25 mouse cellular contexts compared by ENCODE assay signal in the genomic region with DNA sequence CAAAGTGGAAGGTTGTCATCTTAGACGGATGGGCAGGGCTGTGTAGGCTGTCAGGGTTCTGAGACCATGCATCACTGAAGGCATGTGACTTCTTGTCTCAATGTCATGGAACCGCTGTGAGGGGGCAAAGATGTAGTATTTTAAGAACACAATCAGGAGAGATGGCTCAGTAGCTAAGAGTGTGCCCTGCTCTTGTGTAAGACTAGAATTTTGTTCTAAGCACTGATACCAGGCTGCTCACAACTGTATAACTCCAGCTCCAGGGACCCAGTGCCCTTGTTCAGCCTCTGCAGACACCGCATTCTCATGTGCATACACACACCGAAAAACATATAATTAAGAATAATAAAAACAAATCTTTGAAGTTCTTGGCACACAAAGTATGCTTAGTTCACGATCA. TPM values are rescaled to one million over a fixed set of nuclear protein-coding genes. Genes with fewer than 3 reads are reported as not detected.
A peak's percentile ranks its signal among the peaks of the same experiment; 100 is the strongest.
DNase-seq lines count a peak whose midpoint lies in the region; ATAC-seq lines count a peak whose summit lies in the region.
"Had no signal": no experiment of that assay in that cellular context is flagged by ENCODE, and none has a peak within 500 bp of the region (broad histone marks: within the 10 kb centered on the region; RNA-seq: fewer than 3 reads in every experiment).

No protein-coding gene starts in this region.

- no peaks in the 10 kb centered on the region for H3K9me3 ChIP-seq in embryonic facial prominence, embryonic 13.5 days
- peaks cover 4% of the 10 kb centered on the region; the same call in 1 of the 2 replicates for H3K9me3 ChIP-seq in embryonic facial prominence, embryonic 10.5 days
- H3K9me3 ChIP-seq in heart, embryonic 16.5 days (replicated peaks; ENCODE audit: control insufficient read depth, low read length), result peaks cover 3% of the 10 kb centered on the region; the same call in 1 of the 2 replicates
- no peaks in the 10 kb centered on the region for H3K9me3 ChIP-seq in midbrain, embryonic 15.5 days
- peaks cover 4% of the 10 kb centered on the region; the same call in 1 of the 2 replicates for H3K9me3 ChIP-seq in midbrain, embryonic 10.5 days (replicated peaks)
- H3K9me3 ChIP-seq: liver, embryonic 12.5 days; midbrain, embryonic 12.5 days had no signal

- no peak overlapping the region for H3K4me2 ChIP-seq in embryonic facial prominence, embryonic 13.5 days
- H3K4me2 ChIP-seq in heart, embryonic 16.5 days (ENCODE audit: low read depth, low read length), result no peak overlapping the region
- H3K4me2 ChIP-seq in midbrain, embryonic 15.5 days, result no peak overlapping the region
- H3K4me2 ChIP-seq: heart, embryonic 12.5 days; liver, embryonic 12.5 days; midbrain, embryonic 12.5 days had no signal

- no peaks in the 10 kb centered on the region for H3K36me3 ChIP-seq in embryonic facial prominence, embryonic 13.5 days
- H3K36me3 ChIP-seq in embryonic facial prominence, embryonic 10.5 days (replicated peaks), result no peaks in the 10 kb centered on the region
- H3K36me3 ChIP-seq in heart, embryonic 16.5 days (ENCODE audit: control insufficient read depth, insufficient read depth), result no peaks in the 10 kb centered on the region
- no peaks in the 10 kb centered on the region for H3K36me3 ChIP-seq in midbrain, embryonic 15.5 days (replicated peaks)
- H3K36me3 ChIP-seq in midbrain, embryonic 10.5 days, result no peaks in the 10 kb centered on the region
- H3K36me3 ChIP-seq: heart, embryonic 12.5 days; liver, embryonic 12.5 days; midbrain, embryonic 12.5 days had no signal

- H3K9ac ChIP-seq in embryonic facial prominence, embryonic 13.5 days, result no peak overlapping the region
- H3K9ac ChIP-seq in heart, embryonic 16.5 days (ENCODE audit: low read length), result no peak overlapping the region
- no peak overlapping the region for H3K9ac ChIP-seq in midbrain, embryonic 15.5 days
- H3K9ac ChIP-seq: heart, embryonic 12.5 days; liver, embryonic 12.5 days; liver, postnatal 0 days; midbrain, embryonic 12.5 days had no signal

- WGBS in embryonic facial prominence, embryonic 13.5 days, result 72% methylated on average over 5 of the region's 5 CpGs
- WGBS in embryonic facial prominence, embryonic 10.5 days, result 88% methylated on average over 5 of the region's 5 CpGs
- 72% methylated on average over 5 of the region's 5 CpGs for WGBS in heart, embryonic 16.5 days
- WGBS in midbrain, embryonic 15.5 days, result 84% methylated on average over 5 of the region's 5 CpGs
- 88% methylated on average over 5 of the region's 5 CpGs for WGBS in midbrain, embryonic 10.5 days

- no peaks in the 10 kb centered on the region for H3K27me3 ChIP-seq in embryonic facial prominence, embryonic 13.5 days
- H3K27me3 ChIP-seq in embryonic facial prominence, embryonic 10.5 days (replicated peaks; ENCODE audit: low read depth, poor library complexity, severe bottlenecking), result no peaks in the 10 kb centered on the region
- no peaks in the 10 kb centered on the region for H3K27me3 ChIP-seq in heart, embryonic 16.5 days (ENCODE audit: control insufficient read depth, insufficient read depth, low read length)
- no peaks in the 10 kb centered on the region for H3K27me3 ChIP-seq in midbrain, embryonic 15.5 days (replicated peaks)
- H3K27me3 ChIP-seq in midbrain, embryonic 10.5 days (ENCODE audit: low read depth, poor library complexity, severe bottlenecking), result no peaks in the 10 kb centered on the region
- H3K27me3 ChIP-seq: heart, embryonic 12.5 days; liver, embryonic 12.5 days; midbrain, embryonic 12.5 days had no signal

- H3K27ac ChIP-seq in embryonic facial prominence, embryonic 13.5 days, result no peak overlapping the region
- no peak overlapping the region for H3K27ac ChIP-seq in embryonic facial prominence, embryonic 10.5 days (replicated peaks)
- H3K27ac ChIP-seq in heart, embryonic 16.5 days (ENCODE audit: low read length), result no peak overlapping the region
- no peak overlapping the region for H3K27ac ChIP-seq in midbrain, embryonic 15.5 days
- H3K27ac ChIP-seq in midbrain, embryonic 10.5 days (replicated peaks), result no peak overlapping the region
- H3K27ac ChIP-seq: heart, adult 2 months; kidney, postnatal 0 days; liver, embryonic 12.5 days; midbrain, embryonic 12.5 days had no signal

- no peak overlapping the region for H3K4me3 ChIP-seq in embryonic facial prominence, embryonic 13.5 days
- H3K4me3 ChIP-seq in embryonic facial prominence, embryonic 10.5 days, result no peak overlapping the region
- H3K4me3 ChIP-seq in heart, embryonic 16.5 days (ENCODE audit: low read length), result no peak overlapping the region
- no peak overlapping the region for H3K4me3 ChIP-seq in midbrain, embryonic 15.5 days
- H3K4me3 ChIP-seq in midbrain, embryonic 10.5 days, result no peak overlapping the region
- H3K4me3 ChIP-seq: heart, adult 2 months; heart, embryonic 12.5 days; liver, embryonic 12.5 days; midbrain, embryonic 12.5 days had no signal

- no peak for DNase-seq in embryonic facial prominence, embryonic 10.5 days (ENCODE audit: low spot score)
- DNase-seq in heart, postnatal 4 days, result no peak
- no peak for DNase-seq in midbrain, embryonic 10.5 days (ENCODE audit: low spot score)
- DNase-seq in ovary, postnatal 10 days (ENCODE audit: low spot score), result no peak
- DNase-seq: adrenal gland, adult 2 months; adrenal gland, postnatal 36 days; heart, adult 2 months; kidney, adult 8-10 months; layer of hippocampus, postnatal 36 days; liver, postnatal 0 days; lung, postnatal 36 days; retina, postnatal 1 day; right cerebral cortex, postnatal 14 days; thymus, postnatal 14 days had no signal

- peaks cover 19% of the 10 kb centered on the region for H3K4me1 ChIP-seq in embryonic facial prominence, embryonic 13.5 days
- H3K4me1 ChIP-seq in embryonic facial prominence, embryonic 10.5 days, result no peaks in the 10 kb centered on the region
- 0 out of 2 replicates have a peak, but pooled peaks cover 3% of the 10 kb centered on the region for H3K4me1 ChIP-seq in heart, embryonic 16.5 days (ENCODE audit: control insufficient read depth, insufficient read depth, low read length)
- H3K4me1 ChIP-seq in midbrain, embryonic 15.5 days, result 0 out of 2 replicates have a peak, but pooled peaks cover 3% of the 10 kb centered on the region
- no peaks in the 10 kb centered on the region for H3K4me1 ChIP-seq in midbrain, embryonic 10.5 days
- H3K4me1 ChIP-seq: liver, embryonic 12.5 days; midbrain, embryonic 12.5 days had no signal

- ATAC-seq in embryonic facial prominence, embryonic 13.5 days (ENCODE audit: insufficient number of reproducible peaks, insufficient read depth, low FRiP score, low TSS enrichment, low read depth), result 0 out of 2 replicates have a peak, but pooled peaks have one; percentile 20
- ATAC-seq in heart, embryonic 16.5 days (replicated peaks; ENCODE audit: extremely low read depth, insufficient read depth, low FRiP score), result 0 out of 2 replicates have a peak, but pooled peaks have one; percentile 23
- ATAC-seq in midbrain, embryonic 15.5 days (replicated peaks), result 0 out of 2 replicates have a peak, but pooled peaks have one; percentile 4
- ATAC-seq: activated CD4-positive, CD25-positive, alpha-beta regulatory T cell, adult 4 months; intestine, embryonic 16.5 days; liver, embryonic 12.5 days; liver, postnatal 0 days had no signal

RNA-seq across cellular contexts. Expression of gene Kif6, which starts 57.5 kb away (rescaled TPM):
- 3.2 and 3.3 TPM in 2 replicates for polyA plus RNA-seq in embryonic facial prominence, embryonic 13.5 days (2015; fragmentation: Nextera tagmentation; extraction: Ambion mirVana)
- polyA plus RNA-seq in embryonic facial prominence, embryonic 10.5 days (2016; fragmentation: Nextera tagmentation; extraction: Ambion mirVana), result 2.7 and 3.5 TPM in 2 replicates
- 2.6 and 2.7 TPM in 2 replicates for polyA plus RNA-seq in heart, embryonic 16.5 days (2015; fragmentation: Nextera tagmentation; extraction: Ambion mirVana)
- total RNA-seq in heart, postnatal 4 days (2021), result 1 to 10 TPM; 1.9 to 3.2 TPM
- polyA plus RNA-seq in midbrain, embryonic 15.5 days (2015; fragmentation: Nextera tagmentation; extraction: Ambion mirVana), result 2.3 and 2.8 TPM in 2 replicates
- 1.6 and 2.3 TPM in 2 replicates for polyA plus RNA-seq in midbrain, embryonic 10.5 days (2016; fragmentation: Nextera tagmentation; extraction: Ambion mirVana)
- total RNA-seq: CH12.LX; megakaryocyte, adult 5-6 weeks had no signal
- polyA plus RNA-seq: activated CD4-positive, CD25-positive, alpha-beta regulatory T cell, adult 4 months; liver, postnatal 0 days had no signal
